Mouse (Mus musculus): Measurements from ENCODE around the gene Rnd2. TPM values are rescaled to one million over a fixed set of nuclear protein-coding genes. Genes with fewer than 3 reads are reported as not detected.

The Rnd2 gene
- polyA plus RNA-seq, 1 experiment, result 0.09 TPM

GRCm38 (mm10) chr11:101454702-101455101 is 10.1 kb upstream of the Rnd2 start:
- no peaks in the 10 kb centered on the region for H3K9me3 ChIP-seq (ENCODE audit: control insufficient read depth, low read length)
- H3K4me3 ChIP-seq (replicated peaks), result no peak overlapping the region
- TF ChIP-seq TAL1 (IDR thresholded peaks at IDR 0.05; ENCODE audit: low read length) (no peak), GATA1 (IDR thresholded peaks at IDR 0.05; ENCODE audit: low read length) (no peak)
- H3K36me3 ChIP-seq (ENCODE audit: control insufficient read depth), result peaks cover 56% of the 10 kb centered on the region
- H3K27me3 ChIP-seq (ENCODE audit: control insufficient read depth), result no peaks in the 10 kb centered on the region
- H3K4me1 ChIP-seq (ENCODE audit: control insufficient read depth), result peaks cover 25% of the 10 kb centered on the region

DNA sequence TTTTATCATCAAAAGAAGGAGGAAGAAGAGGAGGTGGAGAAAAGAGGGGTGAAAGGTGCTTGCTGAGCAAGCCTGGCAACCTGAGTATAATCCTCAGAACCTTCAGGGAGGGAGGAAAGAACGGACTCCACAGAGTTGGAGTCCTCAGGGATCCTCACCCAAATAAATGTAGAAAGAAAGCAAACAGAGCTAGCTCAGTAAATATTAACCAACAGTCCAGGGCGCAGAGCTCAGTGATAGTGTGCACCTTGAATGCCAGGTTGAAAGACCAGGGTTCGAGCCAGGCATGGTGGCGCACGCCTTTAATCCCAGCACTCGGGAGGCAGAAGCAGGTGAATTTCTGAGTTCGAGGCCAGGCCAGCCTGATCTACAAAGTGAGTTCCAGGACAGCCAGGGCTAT is 9.2 kb upstream of the Rnd2 start:
- peaks cover 19% of the 10 kb centered on the region for H3K4me1 ChIP-seq (ENCODE audit: control insufficient read depth)
- no peaks in the 10 kb centered on the region for H3K9me3 ChIP-seq (ENCODE audit: control insufficient read depth, low read length)
- no peak for TF ChIP-seq GATA1 (IDR thresholded peaks at IDR 0.05; ENCODE audit: low read length)
- TF ChIP-seq TAL1 (IDR thresholded peaks at IDR 0.05; ENCODE audit: low read length), result no peak
- H3K4me3 ChIP-seq (replicated peaks), result no peak overlapping the region
- peaks cover 60% of the 10 kb centered on the region for H3K36me3 ChIP-seq (ENCODE audit: control insufficient read depth)
- H3K27me3 ChIP-seq (ENCODE audit: control insufficient read depth), result no peaks in the 10 kb centered on the region

DNA sequence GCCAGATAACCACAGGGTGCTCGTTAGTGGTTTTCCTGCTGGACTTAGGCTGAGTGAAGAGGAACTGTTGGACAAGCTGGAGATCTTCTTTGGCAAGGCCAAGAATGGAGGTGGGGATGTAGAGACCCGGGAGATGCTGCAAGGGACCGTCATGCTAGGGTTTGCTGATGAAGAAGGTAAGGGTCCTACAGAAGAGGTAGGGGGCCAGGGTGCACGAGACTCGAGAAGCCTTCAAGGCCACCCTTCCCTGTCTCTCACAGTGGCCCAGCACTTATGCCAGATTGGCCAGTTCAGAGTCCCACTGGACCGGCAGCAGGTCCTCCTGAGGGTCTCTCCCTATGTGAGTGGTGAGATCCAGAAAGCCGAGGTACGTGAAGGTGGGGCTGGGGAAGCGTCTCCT is 7.2 kb upstream of the Rnd2 start:
- Histone ChIP-seq H3K4me3 (replicated peaks) (no peak overlapping the region), H3K36me3 (ENCODE audit: control insufficient read depth) (peaks cover 54% of the 10 kb centered on the region), H3K9me3 (ENCODE audit: control insufficient read depth, low read length) (no peaks in the 10 kb centered on the region), H3K4me1 (ENCODE audit: control insufficient read depth) (peaks cover 8% of the 10 kb centered on the region), H3K27me3 (ENCODE audit: control insufficient read depth) (peaks cover 3% of the 10 kb centered on the region; the same call in 1 of the 2 replicates)
- no peak for TF ChIP-seq TAL1 (IDR thresholded peaks at IDR 0.05; ENCODE audit: low read length)
- TF ChIP-seq GATA1 (IDR thresholded peaks at IDR 0.05; ENCODE audit: low read length), result no peak

DNA sequence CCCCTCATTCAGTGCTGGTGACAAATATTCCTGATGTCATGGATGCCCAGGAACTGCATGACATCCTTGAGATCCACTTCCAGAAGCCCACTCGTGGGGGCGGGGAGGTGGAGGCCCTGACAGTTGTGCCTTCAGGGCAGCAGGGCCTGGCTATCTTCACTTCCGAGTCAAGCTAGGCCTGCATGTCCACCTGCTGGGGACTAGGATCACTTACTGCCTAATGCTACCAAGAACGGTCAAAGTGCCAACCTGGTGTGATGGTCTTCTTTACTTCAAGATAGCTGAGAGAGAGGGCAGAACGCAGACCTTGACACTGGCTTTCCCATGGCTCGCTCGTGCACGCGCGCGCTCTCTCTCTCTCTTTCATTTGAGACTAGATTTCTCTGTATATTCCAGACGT is 6.6 kb upstream of the Rnd2 start:
- Histone ChIP-seq H3K36me3 (ENCODE audit: control insufficient read depth) (peaks cover 54% of the 10 kb centered on the region), H3K9me3 (ENCODE audit: control insufficient read depth, low read length) (no peaks in the 10 kb centered on the region), H3K4me1 (ENCODE audit: control insufficient read depth) (peaks cover 14% of the 10 kb centered on the region), H3K27me3 (ENCODE audit: control insufficient read depth) (peaks cover 7% of the 10 kb centered on the region), H3K4me3 (replicated peaks) (no peak overlapping the region)
- TF ChIP-seq GATA1 (IDR thresholded peaks at IDR 0.05; ENCODE audit: low read length) (no peak), TAL1 (IDR thresholded peaks at IDR 0.05; ENCODE audit: low read length) (no peak)

DNA sequence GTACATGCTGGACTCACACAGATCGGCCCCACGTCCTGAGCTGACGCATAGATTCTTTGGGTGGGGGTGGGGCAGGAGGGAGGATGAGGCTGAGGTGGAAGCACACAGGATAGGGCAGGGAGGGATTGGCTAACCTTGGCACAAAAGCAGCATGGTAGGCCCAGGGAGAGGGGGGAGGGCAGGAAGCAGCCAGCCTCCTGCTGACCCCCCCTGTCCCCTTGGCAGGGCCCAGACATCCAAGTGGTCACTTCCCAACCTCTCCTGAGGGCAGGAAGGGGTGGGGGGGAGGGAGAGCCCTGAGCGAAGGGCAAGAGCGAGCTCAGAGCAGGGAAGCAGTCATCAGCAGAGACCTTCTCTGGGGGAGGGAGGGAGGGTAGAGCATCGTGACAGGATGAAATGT is 5.1 kb upstream of the Rnd2 start:
- peaks cover 22% of the 10 kb centered on the region for H3K27me3 ChIP-seq (ENCODE audit: control insufficient read depth)
- peaks cover 24% of the 10 kb centered on the region for H3K4me1 ChIP-seq (ENCODE audit: control insufficient read depth)
- peaks cover 47% of the 10 kb centered on the region for H3K36me3 ChIP-seq (ENCODE audit: control insufficient read depth)
- TF ChIP-seq TAL1 (IDR thresholded peaks at IDR 0.05; ENCODE audit: low read length) (no peak), GATA1 (IDR thresholded peaks at IDR 0.05; ENCODE audit: low read length) (no peak)
- no peaks in the 10 kb centered on the region for H3K9me3 ChIP-seq (ENCODE audit: control insufficient read depth, low read length)
- H3K4me3 ChIP-seq (replicated peaks), result no peak overlapping the region

DNA sequence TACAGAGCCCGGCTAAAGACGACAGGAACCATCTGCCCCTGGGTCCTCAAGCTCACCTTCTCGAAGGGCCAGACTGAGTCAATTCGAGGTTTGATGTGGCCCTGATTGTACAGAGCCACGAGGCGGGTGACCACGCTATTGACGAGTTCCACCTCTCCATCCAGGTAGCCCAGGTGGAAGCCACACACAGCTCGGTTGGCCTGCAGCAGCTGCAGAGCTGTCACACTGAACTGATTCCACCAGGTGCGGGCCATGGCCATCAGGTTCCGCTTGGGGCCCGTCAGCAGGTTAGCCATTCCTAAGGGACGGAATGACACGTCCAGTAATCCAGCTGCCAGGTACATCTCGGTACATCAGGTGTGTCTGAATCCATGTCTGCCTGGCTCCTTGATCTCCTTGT is 4.5 kb upstream of the Rnd2 start:
- H3K9me3 ChIP-seq (ENCODE audit: control insufficient read depth, low read length), result no peaks in the 10 kb centered on the region
- TF ChIP-seq TAL1 (IDR thresholded peaks at IDR 0.05; ENCODE audit: low read length) (no peak), GATA1 (IDR thresholded peaks at IDR 0.05; ENCODE audit: low read length) (no peak)
- peaks cover 30% of the 10 kb centered on the region for H3K4me1 ChIP-seq (ENCODE audit: control insufficient read depth)
- peaks cover 28% of the 10 kb centered on the region for H3K27me3 ChIP-seq (ENCODE audit: control insufficient read depth)
- H3K4me3 ChIP-seq (replicated peaks), result no peak overlapping the region
- H3K36me3 ChIP-seq (ENCODE audit: control insufficient read depth), result peaks cover 46% of the 10 kb centered on the region

- Histone ChIP-seq H3K4me1 (ENCODE audit: control insufficient read depth) (peaks cover 45% of the 10 kb centered on the region), H3K27me3 (ENCODE audit: control insufficient read depth) (peaks cover 47% of the 10 kb centered on the region), H3K4me3 (replicated peaks) (no peak overlapping the region), H3K36me3 (ENCODE audit: control insufficient read depth) (peaks cover 37% of the 10 kb centered on the region), H3K9me3 (ENCODE audit: control insufficient read depth, low read length) (no peaks in the 10 kb centered on the region)
- no peak for TF ChIP-seq GATA1 (IDR thresholded peaks at IDR 0.05; ENCODE audit: low read length)
- TF ChIP-seq TAL1 (IDR thresholded peaks at IDR 0.05; ENCODE audit: low read length), result no peak
Observed at GRCm38 (mm10) chr11:101462141-101462540, 2.7 kb upstream of the Rnd2 start.

DNA sequence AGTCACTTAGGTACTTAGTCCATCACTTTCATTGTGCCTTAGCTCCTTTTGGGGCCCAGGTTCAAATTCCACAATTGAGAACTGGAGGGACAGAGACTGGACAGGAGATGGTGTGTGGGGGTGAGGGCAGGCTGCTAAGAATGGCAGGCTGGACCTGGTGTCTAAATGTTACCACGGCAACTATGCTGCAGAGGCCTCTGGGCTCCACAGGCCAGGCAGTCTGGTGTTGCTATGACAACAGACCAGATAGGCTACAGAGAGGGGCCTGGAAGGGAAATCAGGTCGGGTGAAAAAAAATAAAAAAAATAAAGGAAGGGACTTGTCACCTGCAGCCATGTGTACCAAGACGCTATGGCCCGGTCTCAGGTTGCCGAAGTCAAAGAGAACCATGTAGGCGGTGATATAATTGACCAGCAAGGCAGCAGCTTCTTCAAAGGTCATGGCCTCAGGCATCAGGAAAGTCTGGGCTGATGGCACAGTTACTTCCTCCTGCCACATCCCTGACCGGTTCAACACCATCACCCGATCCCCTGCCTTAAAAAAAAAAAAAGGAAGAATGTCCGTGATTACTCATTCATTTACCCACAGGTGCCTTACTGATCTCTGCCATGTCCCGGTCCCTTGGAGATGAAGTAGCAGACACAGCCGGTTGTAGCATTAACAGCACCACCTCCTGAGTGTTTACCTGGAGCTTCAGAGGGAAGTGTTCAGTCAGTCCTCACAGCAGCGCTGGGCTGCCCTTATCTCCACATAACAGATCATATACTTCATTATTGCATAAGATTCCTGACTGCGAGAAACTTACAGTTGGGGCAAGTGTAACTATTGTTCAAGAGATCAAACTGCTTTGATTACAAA is 2.0 kb upstream of the Rnd2 start:
- H3K4me3 ChIP-seq (replicated peaks), result no peak overlapping the region
- TF ChIP-seq TAL1 (IDR thresholded peaks at IDR 0.05; ENCODE audit: low read length) (no peak), GATA1 (IDR thresholded peaks at IDR 0.05; ENCODE audit: low read length) (no peak)
- peaks cover 31% of the 10 kb centered on the region for H3K36me3 ChIP-seq (ENCODE audit: control insufficient read depth)
- peaks cover 53% of the 10 kb centered on the region for H3K27me3 ChIP-seq (ENCODE audit: control insufficient read depth)
- H3K4me1 ChIP-seq (ENCODE audit: control insufficient read depth), result peaks cover 52% of the 10 kb centered on the region
- no peaks in the 10 kb centered on the region for H3K9me3 ChIP-seq (ENCODE audit: control insufficient read depth, low read length)

- peaks cover 62% of the 10 kb centered on the region for H3K4me1 ChIP-seq (ENCODE audit: control insufficient read depth)
- H3K27me3 ChIP-seq (ENCODE audit: control insufficient read depth), result peaks cover 78% of the 10 kb centered on the region
- TF ChIP-seq GATA1 (IDR thresholded peaks at IDR 0.05; ENCODE audit: low read length) (no peak), TAL1 (IDR thresholded peaks at IDR 0.05; ENCODE audit: low read length) (no peak)
- no peaks in the 10 kb centered on the region for H3K9me3 ChIP-seq (ENCODE audit: control insufficient read depth, low read length)
- H3K4me3 ChIP-seq (replicated peaks), result peak overlapping the region; percentile 69
- H3K36me3 ChIP-seq (ENCODE audit: control insufficient read depth), result peaks cover 8% of the 10 kb centered on the region
Observed at GRCm38 (mm10) chr11:101465101-101465868, 486 bp downstream of the Rnd2 start.

All from erythroblast, embryonic 14.5 days (primary cell).